Mouse (Mus musculus) bone marrow, adult 2 months (tissue): Measurements from ENCODE around the gene Kdm1a. TPM values are rescaled to one million over a fixed set of nuclear protein-coding genes. Genes with fewer than 3 reads are reported as not detected.

Experiments
- H3K27ac ChIP-seq: fragments of 200-500 bp; 2 replicates; pipeline ENCODE4 v1.5.1; 2012; ENCODE audit warnings: low read depth, mild to moderate bottlenecking, control low read depth, inconsistent platforms, low read length; ENCODE audit not compliant: control insufficient read depth, poor library complexity, insufficient read depth
- H3K4me1 ChIP-seq: fragments of 200-500 bp; 2 replicates; pipeline ENCODE4 v1.6.1; 2011; ENCODE audit warnings: low read length; ENCODE audit not compliant: control insufficient read depth, insufficient read depth
- H3K4me3 ChIP-seq: fragments of 200-500 bp; replicated peaks from 2 replicates; pipeline ENCODE3; 2011; ENCODE audit warnings: mild to moderate bottlenecking, low read depth, low read length, control low read depth; ENCODE audit not compliant: control insufficient read depth
- CTCF ChIP-seq: fragments of 200-500 bp; IDR thresholded peaks from 2 replicates; pipeline ENCODE4 v1.5.1; 2011; ENCODE audit warnings: low read length, control low read depth; ENCODE audit not compliant: control insufficient read depth, insufficient read depth
- POLR2A ChIP-seq: fragments of 200-500 bp; IDR thresholded peaks from 2 replicates; pipeline ENCODE4 v1.6.1; 2011; ENCODE audit warnings: low read depth, mild to moderate bottlenecking, control low read depth, low read length, borderline replicate concordance; ENCODE audit not compliant: control insufficient read depth
- WGBS: fragments of 180-500 bp; shearing (Covaris S2); methylation state at CpG from one replicate; pipeline ENCODE4 v1.1.7; 2018; 5-methylcytosine and 5-hydroxymethylcytosine counted together
- polyA plus RNA-seq: library from polyadenylated mRNA; stranded (reverse); fragments of >200 nt; gene quantifications from 2 replicates; pipeline ENCODE4 v1.2.4, GENCODE M21; 2011; ENCODE audit warnings: low replicate concordance; ENCODE audit not compliant: missing spikeins, insufficient read depth, insufficient read length

The Kdm1a gene
- 21.5 and 26.4 TPM in 2 replicates for polyA plus RNA-seq

DNA sequence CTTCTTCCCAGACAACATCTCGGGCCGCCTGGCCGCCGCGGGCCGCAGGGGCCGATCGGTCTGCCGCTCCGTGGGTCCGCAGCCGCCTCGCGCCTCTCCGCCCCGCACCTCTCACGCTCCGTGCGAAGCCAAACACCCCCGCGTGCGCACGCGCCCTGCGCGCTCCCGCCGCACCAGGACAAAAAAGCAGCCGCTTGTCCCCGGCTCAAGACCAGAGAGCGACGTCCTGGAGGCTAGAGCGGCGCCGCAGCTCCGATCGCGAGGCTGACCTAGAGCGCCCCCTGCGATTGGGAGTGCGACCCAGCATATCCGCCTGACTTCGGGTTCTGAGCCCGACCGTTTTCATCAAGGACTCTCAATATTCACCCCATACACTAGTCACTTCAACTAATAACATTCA is at the start of gene Kdm1a:
Gene Kdm1a, minus strand, starts transcription at position 156 of the 400 bp plus-strand sequence.
- peak; percentile 94 for TF ChIP-seq CTCF
- TF ChIP-seq POLR2A = peak; percentile 82; the same call in 1 of the 2 replicates
- Histone ChIP-seq H3K27ac (peak within 1 kb of the TSS; percentile 87), H3K4me3 (peak within 1 kb of the TSS; percentile 72), H3K4me1 (no peaks in the 10 kb centered on the region; the same call in 1 of the 2 replicates)
- under 1% methylated on average over 45 of the region's 45 CpGs for WGBS

DNA sequence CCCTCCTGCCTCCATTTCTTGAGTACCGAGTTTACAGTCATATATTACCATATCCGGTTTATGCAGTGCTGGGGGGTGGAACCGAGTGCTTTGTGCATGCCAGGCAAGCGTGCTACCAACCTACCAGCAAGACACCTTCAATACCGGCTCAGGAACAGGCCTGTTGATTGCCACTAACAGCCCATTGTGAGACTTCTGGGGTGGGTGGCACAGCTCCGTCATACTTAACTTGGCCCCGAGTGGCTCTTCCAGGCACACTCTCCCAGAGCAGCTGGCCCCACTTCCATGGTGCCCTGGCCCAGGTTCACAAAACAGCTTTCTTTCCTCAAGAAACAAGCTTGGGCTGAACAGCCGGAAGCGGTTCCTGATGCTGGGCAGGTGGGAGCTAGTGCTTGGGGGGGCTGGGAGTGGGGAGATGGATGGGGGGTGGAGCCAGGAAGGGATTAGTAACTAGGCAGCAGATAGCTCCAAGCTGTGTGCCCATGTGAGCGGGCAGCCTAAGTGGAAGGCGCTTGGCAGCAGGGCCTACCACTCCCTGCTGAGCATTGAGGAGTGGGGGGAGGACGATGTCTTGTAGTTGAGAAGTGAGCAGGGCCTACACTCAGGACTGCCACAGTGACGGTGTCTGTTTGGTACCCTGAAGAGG is 49.5 kb upstream of the Kdm1a start:
- WGBS = 76% methylated on average over 13 of the region's 13 CpGs
- no peak overlapping the region for H3K27ac ChIP-seq
- no peak for TF ChIP-seq POLR2A
- TF ChIP-seq CTCF = no peak

DNA sequence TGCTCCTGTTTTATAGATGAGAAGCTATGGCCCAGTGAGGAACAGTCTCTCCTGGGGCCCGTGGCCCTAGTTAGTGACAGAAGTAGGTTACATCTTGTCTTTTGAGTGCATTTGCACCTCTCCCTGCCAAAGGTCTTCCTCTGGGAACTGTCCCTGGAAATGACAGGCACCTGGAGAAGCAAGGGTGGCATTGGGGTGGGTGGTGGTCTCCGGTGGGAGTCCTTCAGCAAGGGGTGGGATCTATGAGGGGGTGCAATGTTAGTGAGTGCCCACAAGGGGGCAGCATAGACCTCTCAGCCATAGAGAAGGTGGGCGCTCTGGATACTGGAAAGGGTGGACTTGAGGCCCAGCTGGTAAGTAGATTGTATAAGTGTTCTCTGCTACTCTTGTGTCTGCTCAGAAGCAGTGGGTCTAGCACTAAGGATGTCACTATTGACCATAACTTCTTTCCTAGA is 48.9 kb upstream of the Kdm1a start:
- H3K27ac ChIP-seq = no peak overlapping the region
- no peaks in the 10 kb centered on the region for H3K4me1 ChIP-seq
- 50% methylated on average over 3 of the region's 3 CpGs for WGBS
- TF ChIP-seq POLR2A (no peak), CTCF (peak; percentile 73)
- H3K4me3 ChIP-seq = no peak overlapping the region

More for the DNA sequence above, 49.5 kb upstream of the Kdm1a start:
- H3K4me1 ChIP-seq = no peaks in the 10 kb centered on the region
- no peak overlapping the region for H3K4me3 ChIP-seq

DNA sequence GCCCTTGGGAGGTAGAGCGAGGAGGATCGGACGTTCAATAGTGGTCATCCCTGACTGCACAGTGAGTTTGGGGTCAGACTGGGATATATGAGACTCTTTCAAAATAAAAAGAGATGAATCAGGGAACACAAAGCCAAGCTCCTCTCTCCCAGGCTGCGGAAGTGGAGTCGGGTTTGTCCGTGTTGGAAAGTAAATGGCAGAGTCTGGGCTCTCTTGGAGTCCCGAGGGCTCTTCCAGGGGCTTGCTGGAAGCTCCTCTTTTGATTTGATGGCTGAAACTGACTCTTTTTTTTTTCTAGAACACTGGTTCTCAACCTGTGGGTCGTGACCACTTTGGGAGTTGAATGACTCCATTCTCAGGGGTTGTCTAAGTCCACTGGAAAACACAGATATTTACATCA is 47.7 kb upstream of the Kdm1a start:
- TF ChIP-seq CTCF (no peak), POLR2A (no peak)
- H3K4me1 ChIP-seq = no peaks in the 10 kb centered on the region
- WGBS = 82% methylated on average over 8 of the region's 8 CpGs
- no peak overlapping the region for H3K4me3 ChIP-seq
- no peak overlapping the region for H3K27ac ChIP-seq

DNA sequence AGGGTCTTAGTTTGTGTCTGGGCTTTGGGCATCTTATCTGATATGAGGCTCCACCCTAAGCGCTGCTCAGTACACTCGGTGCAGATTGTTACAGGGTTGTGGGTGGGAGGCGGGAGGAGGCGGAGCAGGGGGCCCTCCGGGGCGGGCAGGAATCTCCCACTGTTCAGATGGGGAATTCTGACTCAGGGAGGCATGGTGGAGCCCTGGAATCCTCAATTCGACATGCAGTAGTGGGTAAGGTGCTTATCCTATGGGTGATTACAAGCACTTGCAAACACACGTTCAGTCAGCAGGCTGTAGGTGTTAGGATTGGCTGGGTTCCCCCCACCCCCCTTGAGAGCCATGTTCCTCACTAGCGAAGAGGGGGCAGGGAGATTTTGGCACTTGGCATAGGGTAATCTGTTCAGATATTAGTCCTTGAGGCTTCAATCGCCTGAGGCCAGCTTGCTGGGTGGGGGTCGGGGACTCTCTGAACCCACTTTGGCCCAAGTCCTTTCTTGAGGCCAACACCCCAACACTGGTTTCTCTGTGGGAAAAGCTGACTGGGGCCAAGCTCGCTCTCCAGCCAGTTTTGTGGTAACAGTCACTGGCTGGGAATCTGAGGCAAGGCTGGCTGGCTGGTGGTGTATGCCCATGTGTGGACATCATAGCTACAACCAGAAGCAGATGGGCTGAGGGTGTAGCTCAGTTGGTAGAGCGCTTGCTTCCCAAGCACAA is 47.1 kb upstream of the Kdm1a start:
- H3K4me3 ChIP-seq = no peak overlapping the region
- WGBS = 56% methylated on average over 13 of the region's 13 CpGs
- H3K4me1 ChIP-seq = no peaks in the 10 kb centered on the region
- TF ChIP-seq CTCF = no peak
- no peak for TF ChIP-seq POLR2A
- H3K27ac ChIP-seq = no peak overlapping the region

DNA sequence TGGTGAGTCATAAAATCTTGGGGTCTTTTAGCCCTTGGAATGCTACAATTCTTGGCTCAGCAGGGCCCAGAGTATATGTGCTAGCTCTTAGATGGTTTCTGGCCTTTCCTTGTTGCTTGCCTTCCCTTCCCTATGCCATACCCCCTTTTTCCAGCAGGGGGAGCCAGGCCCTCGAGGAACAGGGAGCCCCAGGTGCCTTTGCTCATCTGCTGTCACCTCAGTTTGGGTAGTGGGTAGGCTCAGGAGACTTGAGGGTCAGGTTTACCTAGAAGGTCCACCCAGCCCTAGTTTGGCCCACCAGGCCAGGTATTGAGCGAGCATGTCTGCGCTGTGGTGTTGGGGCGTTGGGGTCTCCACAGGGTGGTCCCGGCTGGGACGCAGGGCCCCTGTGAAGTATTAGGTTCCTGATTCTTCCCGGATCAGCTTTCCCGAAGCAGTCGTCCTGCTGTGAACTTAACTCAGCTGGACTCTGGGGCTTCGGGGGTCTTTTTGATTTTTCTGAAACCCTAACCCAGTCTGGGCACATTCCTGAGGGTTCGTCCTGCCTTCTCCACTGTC is 46.5 kb upstream of the Kdm1a start:
- Histone ChIP-seq H3K27ac (no peak overlapping the region), H3K4me3 (no peak overlapping the region), H3K4me1 (no peaks in the 10 kb centered on the region)
- peak; percentile 83 for TF ChIP-seq CTCF
- TF ChIP-seq POLR2A = no peak
- WGBS = 49% methylated on average over 11 of the region's 11 CpGs

DNA sequence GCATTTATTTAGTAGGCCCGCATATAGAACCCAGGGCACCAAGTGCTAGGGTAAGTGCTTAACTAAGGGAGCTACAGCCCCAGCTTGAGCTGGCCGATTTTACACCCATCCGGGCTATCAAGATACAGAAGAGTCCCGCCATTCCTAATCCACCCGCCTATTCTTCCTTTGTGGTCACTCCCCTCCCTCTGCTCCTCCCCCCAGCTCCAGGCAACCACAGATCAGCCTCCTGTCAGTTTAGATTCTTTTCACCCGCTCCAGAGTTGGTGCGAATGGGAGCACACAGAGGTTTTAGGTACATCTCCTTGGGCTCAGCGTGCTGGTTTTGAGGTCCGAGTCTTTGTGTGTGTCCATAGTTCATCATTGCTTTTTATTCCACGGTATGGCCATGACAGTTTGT is 36.4 kb upstream of the Kdm1a start:
- Histone ChIP-seq H3K27ac (no peak overlapping the region), H3K4me3 (no peak overlapping the region), H3K4me1 (no peaks in the 10 kb centered on the region)
- 28% methylated on average over 10 of the region's 10 CpGs for WGBS
- TF ChIP-seq CTCF (no peak), POLR2A (no peak)

DNA sequence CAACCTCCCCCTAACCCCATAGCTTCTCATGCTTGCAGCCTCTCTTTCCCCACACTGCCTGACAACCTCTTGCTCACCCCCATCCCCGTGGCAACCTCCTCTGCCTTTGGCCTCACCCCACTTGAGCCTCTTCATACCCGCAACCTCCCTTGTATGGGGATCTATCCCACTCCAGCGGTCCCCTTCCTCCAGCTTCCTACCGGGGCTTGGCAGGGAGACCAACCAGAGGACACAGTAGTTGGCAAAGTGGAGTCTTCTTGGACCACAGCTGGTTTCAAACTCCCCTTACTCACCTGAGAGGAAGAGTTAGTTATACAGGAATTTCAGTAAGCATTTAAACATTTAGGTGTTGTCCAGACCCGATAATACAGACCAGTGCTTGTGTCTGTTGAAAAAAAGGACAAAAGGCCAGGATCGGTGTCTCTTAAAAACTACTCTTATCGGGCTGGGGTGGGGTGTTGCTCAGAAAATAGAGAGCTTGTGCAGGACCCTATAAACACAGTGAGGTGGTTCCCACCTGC is 35.8 kb upstream of the Kdm1a start:
- Histone ChIP-seq H3K27ac (no peak overlapping the region), H3K4me3 (no peak overlapping the region), H3K4me1 (no peaks in the 10 kb centered on the region)
- 70% methylated on average over 7 of the region's 7 CpGs for WGBS
- no peak for TF ChIP-seq CTCF
- TF ChIP-seq POLR2A = no peak
